Mouse (Mus musculus): ENCODE results near the gene Cpt1c.

Gene Cpt1c

DNA sequence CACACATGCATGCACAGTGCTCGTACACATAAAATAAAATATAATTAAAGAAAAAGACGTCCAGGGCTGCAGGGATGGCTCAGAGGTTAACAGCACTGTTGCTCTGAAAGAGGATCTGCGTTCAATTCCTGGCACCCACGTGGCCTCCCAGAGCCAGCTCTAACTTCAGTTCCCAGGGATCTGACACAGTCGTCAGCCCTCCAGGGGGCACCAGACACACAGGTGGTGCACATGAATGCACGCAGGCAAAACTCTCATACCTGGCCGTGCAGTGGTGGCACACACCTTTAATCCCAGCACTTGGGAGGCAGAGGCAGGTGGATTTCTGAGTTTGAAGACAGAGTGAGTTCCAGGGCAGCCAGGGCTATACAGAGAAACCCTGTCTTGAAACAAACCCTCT is 8.7 kb downstream of the Cpt1c start:
- no peak for DNase-seq (ENCODE audit: inconsistent age in 2 of 2, low spot score in 1 of 2)

DNA sequence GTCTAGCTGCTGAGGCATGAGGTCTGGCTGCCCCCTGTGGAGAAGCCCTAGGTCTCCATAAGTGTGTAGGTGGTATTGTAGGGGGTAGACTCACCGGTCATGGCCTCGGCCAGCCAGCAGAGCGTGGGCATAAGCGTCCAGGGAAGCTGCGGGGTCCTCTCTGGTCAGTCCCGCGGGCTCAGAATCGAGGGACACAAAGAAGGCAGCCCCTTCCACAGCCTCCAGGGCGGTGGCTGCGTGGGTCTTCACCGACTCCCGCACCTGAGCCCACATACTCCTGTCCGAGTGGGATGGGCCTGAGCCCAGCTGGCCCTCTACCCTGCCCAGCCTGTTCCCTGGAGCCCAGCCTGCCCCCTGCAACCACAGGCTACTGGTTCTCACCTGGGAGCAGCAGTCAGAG is 9.7 kb downstream of the Cpt1c start:
- peak in 1 of 2 experiments; percentile 6 for DNase-seq (ENCODE audit: inconsistent age in 2 of 2, low spot score in 1 of 2)

- DNase-seq (ENCODE audit: inconsistent age in 2 of 2, low spot score in 1 of 2), result no peak
Observed at GRCm38 (mm10) chr7:44962831-44963230, 11.8 kb downstream of the Cpt1c start.

- peak in 1 of 2 experiments; percentile 18 for DNase-seq (ENCODE audit: inconsistent age in 2 of 2, low spot score in 1 of 2)
Observed at GRCm38 (mm10) chr7:44962337-44962736, 12.3 kb downstream of the Cpt1c start.

GRCm38 (mm10) chr7:44960512-44960910 is 14.1 kb downstream of the Cpt1c start:
- peak in 1 of 2 experiments; percentile 14 for DNase-seq (ENCODE audit: inconsistent age in 2 of 2, low spot score in 1 of 2)

- peak; percentile 8 to 24 for DNase-seq (ENCODE audit: inconsistent age in 2 of 2, low spot score in 1 of 2)
Observed at GRCm38 (mm10) chr7:44959874-44960511, 14.7 kb downstream of the Cpt1c start.

GRCm38 (mm10) chr7:44959281-44959680 is 15.4 kb downstream of the Cpt1c start:
- no peak for DNase-seq (ENCODE audit: inconsistent age in 2 of 2, low spot score in 1 of 2)

DNA sequence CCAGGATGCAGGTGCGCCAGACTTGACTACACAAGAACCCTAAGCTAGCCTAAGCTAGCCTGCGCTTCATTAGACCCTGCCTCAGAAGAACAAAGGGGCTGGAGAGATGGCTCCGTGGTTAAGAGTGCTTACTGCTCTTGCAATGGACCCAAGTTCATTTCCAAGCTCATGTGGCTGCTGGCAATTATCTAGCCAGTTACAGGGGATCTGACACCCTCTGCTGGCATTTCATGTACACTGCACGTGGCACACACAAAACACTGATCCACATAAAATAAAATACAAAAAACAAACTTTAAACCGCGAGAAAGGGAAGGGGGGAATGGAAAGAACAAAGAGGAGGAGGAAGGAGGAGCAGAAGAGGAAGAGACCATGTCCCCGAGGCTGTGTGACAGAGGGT is 16.4 kb downstream of the Cpt1c start:
- peak; percentile 40 to 78 for DNase-seq (ENCODE audit: inconsistent age in 2 of 2, low spot score in 1 of 2)

GRCm38 (mm10) chr7:44957183-44957835 is 17.3 kb downstream of the Cpt1c start:
- DNase-seq (ENCODE audit: inconsistent age in 2 of 2, low spot score in 1 of 2), result peak; percentile 23 to 51

DNA sequence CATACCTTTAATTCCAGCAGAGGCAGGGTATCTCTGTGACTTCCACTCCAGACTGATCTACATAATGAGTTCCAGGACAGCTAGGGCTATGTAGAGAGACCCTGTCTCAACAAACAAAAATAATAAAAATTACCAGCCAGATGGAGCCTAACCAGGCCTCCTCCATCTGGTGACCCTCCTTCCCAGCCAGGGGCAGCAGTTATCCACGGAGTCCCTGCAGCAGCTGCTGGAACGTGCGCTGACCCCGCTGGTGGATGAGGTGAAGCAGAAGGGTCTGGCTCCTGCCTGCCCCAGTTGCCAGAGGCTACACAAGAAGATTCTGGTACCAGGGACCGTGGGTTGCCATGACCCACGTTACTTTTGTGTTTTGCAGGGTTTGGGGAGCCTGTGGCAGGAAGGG is 18.4 kb downstream of the Cpt1c start:
- peak; percentile 13 to 20 for DNase-seq (ENCODE audit: inconsistent age in 2 of 2, low spot score in 1 of 2)

DNA sequence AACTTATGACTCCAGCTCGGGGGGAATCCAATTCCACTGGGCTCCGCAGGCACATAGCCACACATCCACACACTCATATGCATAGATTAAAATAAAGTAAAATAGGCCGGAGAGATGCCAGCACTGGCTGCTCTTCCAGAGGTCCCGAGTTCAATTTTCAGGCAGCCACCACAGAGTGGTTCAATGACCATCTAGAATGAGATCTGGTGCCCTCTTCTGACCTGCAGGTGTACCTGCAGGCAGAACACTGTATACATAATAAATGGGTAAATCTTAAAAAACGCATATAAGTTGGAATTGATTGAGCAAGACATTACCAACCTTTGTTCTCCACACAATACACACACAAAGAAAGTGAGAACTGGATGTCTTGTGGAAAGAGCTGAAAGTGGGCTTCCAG is 19.0 kb downstream of the Cpt1c start:
- DNase-seq (ENCODE audit: inconsistent age in 2 of 2, low spot score in 1 of 2), result peak; percentile 15 to 66

DNA sequence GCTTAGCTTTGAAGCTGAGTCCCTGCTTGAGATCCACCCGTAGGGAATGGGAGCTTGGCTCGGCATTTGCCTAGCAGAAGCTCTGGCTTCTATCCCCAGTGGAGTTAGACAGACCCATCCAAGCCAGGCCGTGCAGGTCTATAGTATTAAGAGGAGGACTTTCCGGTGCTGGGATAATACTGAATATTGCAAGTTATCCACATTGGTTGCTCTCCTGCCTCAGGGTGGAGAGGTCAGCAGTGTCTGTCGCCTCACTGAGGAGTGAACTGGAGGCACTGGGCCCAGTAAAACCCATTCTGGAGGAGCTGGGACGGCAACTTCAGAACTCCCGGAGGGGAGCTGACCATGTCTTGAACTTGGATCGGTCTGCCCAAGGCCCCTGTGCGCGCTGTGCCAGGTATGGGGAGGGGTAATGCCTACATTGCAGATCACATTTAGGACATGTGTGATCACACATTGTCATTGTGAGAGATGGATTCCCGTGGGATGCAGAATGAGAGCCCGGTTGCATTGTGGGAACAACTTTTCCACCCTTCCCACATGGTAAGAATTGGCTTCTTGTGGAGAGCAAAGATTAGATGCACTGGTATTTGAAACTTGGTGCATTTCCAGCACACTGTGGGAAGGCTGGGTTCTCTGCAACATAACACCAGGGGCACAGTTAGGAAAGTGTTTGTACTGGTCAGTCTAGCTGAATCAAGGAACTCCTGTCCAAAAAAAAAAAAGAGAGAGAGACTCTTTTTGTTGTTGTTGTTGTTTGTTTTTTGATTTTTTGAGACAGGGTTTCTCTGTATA is 20.4 kb downstream of the Cpt1c start:
- DNase-seq (ENCODE audit: inconsistent age in 2 of 2, low spot score in 1 of 2), result peak in 1 of 2 experiments; percentile 15

GRCm38 (mm10) chr7:44953561-44953960 is 21.1 kb downstream of the Cpt1c start:
- DNase-seq (ENCODE audit: inconsistent age in 2 of 2, low spot score in 1 of 2), result peak in 1 of 2 experiments; percentile 35

DNA sequence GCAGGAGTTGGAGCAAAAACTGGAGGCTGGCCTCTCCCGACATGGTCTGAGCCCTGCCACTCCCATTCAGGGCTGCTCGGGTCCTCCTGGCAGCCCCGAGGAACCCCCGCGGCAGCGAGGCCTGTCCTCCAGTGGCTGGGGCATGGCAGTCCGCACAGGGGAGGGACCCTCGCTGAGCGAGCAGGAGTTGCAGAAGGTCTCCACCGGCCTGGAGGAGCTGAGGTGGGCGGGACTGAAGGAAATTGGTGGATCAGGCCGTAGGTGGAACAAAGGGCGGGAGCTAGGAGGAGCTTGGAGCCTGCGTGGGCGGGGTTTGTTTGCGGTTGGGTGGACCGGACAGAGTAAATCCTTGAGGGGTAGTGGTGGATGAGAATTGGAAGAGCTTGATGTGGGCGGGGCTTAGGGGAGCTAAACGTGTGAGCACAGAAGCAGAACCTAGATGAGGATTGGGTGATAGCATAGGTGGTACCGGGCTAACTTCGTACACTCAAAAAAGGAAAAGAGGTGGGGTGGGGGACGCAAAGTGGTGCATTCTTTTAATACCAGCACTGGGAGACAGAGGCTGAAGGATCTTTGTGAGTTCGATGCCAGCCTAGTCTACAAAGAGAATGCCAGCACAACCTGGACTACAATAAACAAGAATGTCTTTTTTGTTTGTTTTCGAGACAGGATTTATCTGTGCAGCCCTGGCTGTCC is 21.9 kb downstream of the Cpt1c start:
- peak; percentile 96 to 98 for DNase-seq (ENCODE audit: inconsistent age in 2 of 2, low spot score in 1 of 2)

- DNase-seq (ENCODE audit: inconsistent age in 2 of 2, low spot score in 1 of 2), result peak; percentile 90 to 94
Observed at GRCm38 (mm10) chr7:44951960-44952359, 22.7 kb downstream of the Cpt1c start.

GRCm38 (mm10) chr7:44949922-44950321 is 24.7 kb downstream of the Cpt1c start:
- no peak for DNase-seq (ENCODE audit: inconsistent age in 2 of 2, low spot score in 1 of 2)

GRCm38 (mm10) chr7:44942904-44943303 is 31.7 kb downstream of the Cpt1c start, which contains the start of gene Tsks:
Gene Tsks (plus strand): TSS chr7:44943204.
- no peak for DNase-seq (ENCODE audit: inconsistent age in 2 of 2, low spot score in 1 of 2)

DNA sequence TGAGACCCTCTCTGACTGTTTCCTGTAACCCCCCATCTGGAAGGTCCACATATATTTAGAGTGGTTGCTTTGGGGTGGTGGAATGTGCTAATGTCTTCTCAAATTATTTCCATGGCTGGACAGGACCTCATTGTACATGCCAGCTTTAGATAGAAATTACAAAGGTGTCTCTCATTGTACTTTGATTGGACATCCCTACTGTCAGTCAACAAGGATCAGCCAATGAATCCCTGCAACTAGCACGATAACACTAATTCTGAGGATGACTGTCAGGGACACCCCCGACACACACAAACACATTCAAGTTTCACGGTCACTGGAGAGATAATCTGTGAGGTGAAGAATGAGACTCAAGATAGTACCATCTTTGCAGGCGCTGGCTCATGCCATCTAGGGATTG is 36.0 kb downstream of the Cpt1c start:
- DNase-seq (ENCODE audit: inconsistent age in 2 of 2, low spot score in 1 of 2), result no peak

GRCm38 (mm10) chr7:44929204-44930151 is 45.2 kb downstream of the Cpt1c start, which contains the start of gene Ap2a1:
Gene Ap2a1 (minus strand): TSS chr7:44929496.
- peak; percentile 100 for DNase-seq (ENCODE audit: inconsistent age in 2 of 2, low spot score in 1 of 2)

DNA sequence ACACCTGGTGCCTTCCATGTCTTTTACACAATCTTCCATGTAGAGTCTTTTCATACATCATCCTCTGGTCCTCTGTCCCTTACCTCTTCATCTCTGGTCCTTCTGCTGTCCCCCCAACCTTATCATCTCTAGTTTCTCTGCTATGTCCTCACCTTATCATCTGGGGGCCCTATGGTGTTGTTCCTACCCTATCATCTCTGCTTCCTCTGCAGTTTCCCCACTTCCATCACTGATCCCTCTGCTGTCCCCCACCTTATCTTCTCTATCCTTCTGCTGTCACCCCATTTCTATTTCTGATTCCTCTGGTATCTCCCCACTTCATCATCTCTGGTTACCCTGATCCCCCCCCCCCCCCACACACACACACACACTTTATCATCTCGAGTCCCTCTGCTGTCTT is 46.1 kb downstream of the Cpt1c start:
- DNase-seq (ENCODE audit: inconsistent age in 2 of 2, low spot score in 1 of 2), result peak in 1 of 2 experiments; percentile 45

Data from adrenal gland, adult (tissue).